Mouse (Mus musculus): Measurements from ENCODE around the gene Specc1l. TPM values are rescaled to one million over a fixed set of nuclear protein-coding genes. Genes with fewer than 3 reads are reported as not detected.

The Specc1l gene
- total and polyA plus RNA-seq, 2 experiments from 2014 or later, result 23.6 to 37.5 TPM

DNA sequence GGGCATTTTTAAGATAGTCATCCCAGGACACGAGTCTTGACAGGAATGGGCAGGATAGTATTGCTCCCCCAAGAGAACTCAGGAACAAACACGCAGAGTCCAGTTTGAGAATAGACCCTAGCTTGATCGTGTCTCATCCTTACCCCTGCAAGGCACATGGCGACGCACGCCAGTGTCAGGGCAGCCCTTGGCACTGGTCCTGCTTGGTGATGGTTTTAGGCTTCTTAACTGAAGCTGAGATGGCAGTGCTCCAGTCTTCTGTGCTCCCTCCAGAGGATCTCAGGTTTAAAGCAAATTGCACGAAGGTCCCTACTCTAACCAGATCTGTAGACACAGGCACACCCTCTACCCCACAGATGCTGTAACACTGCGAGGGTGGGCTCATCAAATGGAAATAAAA, 103.9 kb downstream of the Specc1l start:
- Histone ChIP-seq H3K4me1 (ENCODE audit: insufficient read depth, low read length) (no peaks in the 10 kb centered on the region), H3K9ac (replicated peaks; ENCODE audit: low read length, poor library complexity, severe bottlenecking) (no peak overlapping the region), H3K4me2 (ENCODE audit: low read depth, low read length, poor library complexity, severe bottlenecking) (no peak overlapping the region), H3K36me3 (ENCODE audit: insufficient read depth, low read length) (peaks cover 15% of the 10 kb centered on the region), H3K27ac (ENCODE audit: low read depth, low read length) (no peak overlapping the region), H3K9me3 (ENCODE audit: low read length) (no peaks in the 10 kb centered on the region), H3K4me3 (ENCODE audit: low read depth, low read length) (no peak overlapping the region), H3K27me3 (ENCODE audit: insufficient read depth, low read length) (peaks cover 33% of the 10 kb centered on the region)
- no peak for ATAC-seq (ENCODE audit: low FRiP score)
- DNase-seq (ENCODE audit: low spot score), result peak; percentile 48
- 70% methylated on average over 8 of the region's 8 CpGs for WGBS
- no peak for TF ChIP-seq CTCF (IDR thresholded peaks at IDR 0.05)

DNA sequence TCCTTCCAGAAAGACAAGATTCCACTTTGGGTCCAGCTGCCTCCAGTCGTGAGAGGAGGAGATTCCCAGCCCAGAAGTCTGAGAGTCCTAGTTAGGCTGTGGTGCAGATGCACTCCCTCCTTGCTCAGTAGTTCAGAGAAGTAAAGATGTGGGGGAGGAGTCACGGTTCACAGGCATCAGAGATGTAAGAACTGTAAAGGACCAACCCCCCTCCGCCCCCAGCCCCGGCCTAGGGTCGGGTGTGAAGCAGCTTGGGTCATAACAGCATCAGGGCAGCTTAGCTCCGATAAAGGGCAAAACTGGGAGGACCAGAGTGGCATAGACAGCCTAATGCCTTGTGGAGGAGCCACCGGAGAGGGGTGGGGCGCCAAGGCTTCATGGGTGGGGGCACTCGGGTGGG, 104.6 kb downstream of the Specc1l start:
- no peak overlapping the region for H3K9ac ChIP-seq (replicated peaks; ENCODE audit: low read length, poor library complexity, severe bottlenecking)
- H3K36me3 ChIP-seq (ENCODE audit: insufficient read depth, low read length), result peaks cover 8% of the 10 kb centered on the region
- DNase-seq (ENCODE audit: low spot score) (no peak), ATAC-seq (ENCODE audit: low FRiP score) (no peak)
- H3K4me3 ChIP-seq (ENCODE audit: low read depth, low read length), result peak overlapping the region; percentile 31
- no peaks in the 10 kb centered on the region for H3K9me3 ChIP-seq (ENCODE audit: low read length)
- TF ChIP-seq CTCF (IDR thresholded peaks at IDR 0.05), result no peak
- H3K4me2 ChIP-seq (ENCODE audit: low read depth, low read length, poor library complexity, severe bottlenecking), result peak overlapping the region; percentile 46
- H3K4me1 ChIP-seq (ENCODE audit: insufficient read depth, low read length), result no peaks in the 10 kb centered on the region
- 4% methylated on average over 7 of the region's 9 CpGs for WGBS
- no peak overlapping the region for H3K27ac ChIP-seq (ENCODE audit: low read depth, low read length)
- peaks cover 33% of the 10 kb centered on the region for H3K27me3 ChIP-seq (ENCODE audit: insufficient read depth, low read length)

DNA sequence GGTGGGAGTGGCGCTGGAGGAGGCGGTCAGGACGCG, 104.8 kb downstream of the Specc1l start, which contains the start of gene Adora2a:
TSS of gene Adora2a (plus strand) at position 6 of the 36 bp plus-strand sequence.
- peaks cover 6% of the 10 kb centered on the region for H3K36me3 ChIP-seq (ENCODE audit: insufficient read depth, low read length)
- H3K9me3 ChIP-seq (ENCODE audit: low read length), result no peaks in the 10 kb centered on the region
- peak within 1 kb of the TSS; percentile 31 for H3K4me3 ChIP-seq (ENCODE audit: low read depth, low read length)
- H3K27me3 ChIP-seq (ENCODE audit: insufficient read depth, low read length), result peaks cover 33% of the 10 kb centered on the region
- peak within 1 kb of the TSS; percentile 46 for H3K4me2 ChIP-seq (ENCODE audit: low read depth, low read length, poor library complexity, severe bottlenecking)
- WGBS, result 0% methylated on average over 4 of the region's 4 CpGs
- ATAC-seq (ENCODE audit: low FRiP score) (no peak), DNase-seq (ENCODE audit: low spot score) (no peak)
- H3K27ac ChIP-seq (ENCODE audit: low read depth, low read length), result no peak within 1 kb of the TSS
- no peaks in the 10 kb centered on the region for H3K4me1 ChIP-seq (ENCODE audit: insufficient read depth, low read length)
- 0 out of 2 replicates have a peak within 1 kb of the TSS, but pooled peaks have one; percentile 24 for H3K9ac ChIP-seq (replicated peaks; ENCODE audit: low read length, poor library complexity, severe bottlenecking)
- TF ChIP-seq CTCF (IDR thresholded peaks at IDR 0.05), result no peak

DNA sequence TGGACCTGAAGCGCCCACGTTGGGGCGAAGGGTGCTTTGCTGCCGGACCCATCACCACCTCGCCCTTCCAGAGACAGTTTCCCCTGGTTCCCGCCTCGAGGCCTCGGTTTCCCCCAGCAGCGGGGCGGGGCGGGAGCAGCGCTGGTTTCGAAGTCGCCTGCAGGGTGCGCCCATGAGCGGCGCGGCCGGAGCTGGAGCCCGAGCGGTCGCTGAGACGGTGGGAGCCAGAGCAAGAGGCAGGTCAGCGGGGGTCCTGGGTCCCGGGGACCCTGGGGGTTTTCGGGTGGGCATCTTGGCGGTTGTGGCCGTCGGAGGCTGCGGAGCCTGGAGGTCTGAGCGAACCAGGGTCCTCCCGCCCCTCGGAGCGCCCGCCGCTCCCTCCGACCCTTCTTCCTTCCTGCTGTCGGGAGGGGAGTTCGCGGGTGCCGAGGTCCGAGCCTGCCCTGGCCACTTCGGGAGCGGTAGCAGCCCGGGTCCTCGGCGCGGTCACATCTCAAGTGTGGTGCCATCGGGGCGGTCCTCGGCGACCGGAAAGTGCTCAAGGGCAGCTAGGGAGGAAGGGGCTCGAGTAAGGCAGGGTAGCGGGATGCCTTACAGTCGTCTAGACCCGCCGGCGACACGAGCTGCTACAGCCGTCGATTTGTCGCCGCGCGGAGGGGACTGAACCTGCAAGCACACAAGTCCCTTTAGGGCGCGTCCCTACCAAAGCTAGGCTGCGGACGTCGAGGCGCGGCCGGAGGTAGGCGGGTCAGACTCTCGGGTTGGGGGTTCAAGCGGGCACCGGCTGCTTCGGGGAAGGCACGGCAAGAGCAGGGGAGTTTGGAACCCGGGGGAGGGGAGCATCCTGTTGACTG, 105.3 kb downstream of the Specc1l start:
- DNase-seq (ENCODE audit: low spot score) (peak; percentile 26), ATAC-seq (ENCODE audit: low FRiP score) (peak; percentile 59; the same call in 1 of the 2 replicates)
- peaks cover 33% of the 10 kb centered on the region for H3K27me3 ChIP-seq (ENCODE audit: insufficient read depth, low read length)
- peak overlapping the region; percentile 46 for H3K4me2 ChIP-seq (ENCODE audit: low read depth, low read length, poor library complexity, severe bottlenecking)
- peak overlapping the region; percentile 31 for H3K4me3 ChIP-seq (ENCODE audit: low read depth, low read length)
- no peaks in the 10 kb centered on the region for H3K9me3 ChIP-seq (ENCODE audit: low read length)
- H3K27ac ChIP-seq (ENCODE audit: low read depth, low read length), result no peak overlapping the region
- 0 out of 2 replicates have a peak overlapping the region, but pooled peaks have one; percentile 24 for H3K9ac ChIP-seq (replicated peaks; ENCODE audit: low read length, poor library complexity, severe bottlenecking)
- 1% methylated on average over 65 of the region's 81 CpGs for WGBS
- TF ChIP-seq CTCF (IDR thresholded peaks at IDR 0.05), result peak; percentile 73
- H3K4me1 ChIP-seq (ENCODE audit: insufficient read depth, low read length), result no peaks in the 10 kb centered on the region
- peaks cover 3% of the 10 kb centered on the region; the same call in 1 of the 2 replicates for H3K36me3 ChIP-seq (ENCODE audit: insufficient read depth, low read length)

DNA sequence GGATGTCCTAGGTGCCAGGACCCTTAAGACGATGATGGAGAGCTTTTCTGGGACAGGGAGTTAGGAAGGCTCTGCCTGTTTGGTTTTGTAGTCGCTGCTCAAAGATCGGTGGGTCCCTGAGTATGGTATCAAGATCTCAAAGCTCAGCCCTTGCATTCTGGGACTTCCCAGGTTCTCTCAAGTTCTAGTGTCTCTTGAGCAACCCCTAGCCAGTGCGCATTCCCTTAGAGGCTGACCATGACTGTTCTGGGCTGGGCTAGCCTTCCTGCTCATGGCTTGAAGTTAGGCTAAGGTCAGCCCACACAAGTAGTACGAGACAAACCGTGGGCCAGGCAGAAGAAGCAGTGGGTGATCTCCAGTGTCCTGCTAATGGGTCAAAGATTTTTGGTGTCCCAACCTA, 106.3 kb downstream of the Specc1l start:
- H3K27me3 ChIP-seq (ENCODE audit: insufficient read depth, low read length), result peaks cover 33% of the 10 kb centered on the region
- TF ChIP-seq CTCF (IDR thresholded peaks at IDR 0.05), result no peak
- ATAC-seq (ENCODE audit: low FRiP score) (no peak), DNase-seq (ENCODE audit: low spot score) (no peak)
- H3K4me2 ChIP-seq (ENCODE audit: low read depth, low read length, poor library complexity, severe bottlenecking), result peak overlapping the region; percentile 46; the same call in 1 of the 2 replicates
- H3K4me1 ChIP-seq (ENCODE audit: insufficient read depth, low read length), result no peaks in the 10 kb centered on the region
- no peak overlapping the region for H3K9ac ChIP-seq (replicated peaks; ENCODE audit: low read length, poor library complexity, severe bottlenecking)
- peak overlapping the region; percentile 3; the same call in 1 of the 2 replicates for H3K4me3 ChIP-seq (ENCODE audit: low read depth, low read length)
- WGBS, result 81% methylated on average over 6 of the region's 6 CpGs
- no peaks in the 10 kb centered on the region for H3K9me3 ChIP-seq (ENCODE audit: low read length)
- no peaks in the 10 kb centered on the region for H3K36me3 ChIP-seq (ENCODE audit: insufficient read depth, low read length)
- no peak overlapping the region for H3K27ac ChIP-seq (ENCODE audit: low read depth, low read length)

DNA sequence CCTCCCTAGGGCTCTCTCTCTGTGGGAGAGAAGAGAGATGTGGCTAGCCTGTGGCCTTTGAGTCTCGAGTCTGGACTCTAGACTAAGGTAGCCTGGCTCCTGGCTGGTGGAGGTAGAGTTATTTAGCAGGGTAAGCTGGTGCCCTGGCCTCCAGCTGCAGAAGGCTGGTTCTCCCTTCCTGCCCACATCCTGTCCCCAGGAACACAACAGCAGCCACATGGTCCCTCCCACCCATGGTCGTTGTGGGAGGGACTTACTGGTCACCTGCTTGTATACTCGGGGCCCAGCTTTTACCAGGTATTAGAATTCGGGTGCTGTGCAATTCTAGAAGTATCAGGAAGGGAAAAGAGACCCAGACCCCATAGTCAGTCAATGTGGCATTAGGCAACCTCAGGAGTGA, 108.4 kb downstream of the Specc1l start:
- H3K4me3 ChIP-seq (ENCODE audit: low read depth, low read length), result no peak overlapping the region
- no peak overlapping the region for H3K9ac ChIP-seq (replicated peaks; ENCODE audit: low read length, poor library complexity, severe bottlenecking)
- no peaks in the 10 kb centered on the region for H3K9me3 ChIP-seq (ENCODE audit: low read length)
- no peaks in the 10 kb centered on the region for H3K36me3 ChIP-seq (ENCODE audit: insufficient read depth, low read length)
- ATAC-seq (ENCODE audit: low FRiP score), result no peak
- WGBS, result 60% methylated on average over 4 of the region's 4 CpGs
- H3K4me1 ChIP-seq (ENCODE audit: insufficient read depth, low read length), result no peaks in the 10 kb centered on the region
- H3K4me2 ChIP-seq (ENCODE audit: low read depth, low read length, poor library complexity, severe bottlenecking), result no peak overlapping the region
- no peak for DNase-seq (ENCODE audit: low spot score)
- H3K27ac ChIP-seq (ENCODE audit: low read depth, low read length), result no peak overlapping the region
- H3K27me3 ChIP-seq (ENCODE audit: insufficient read depth, low read length), result peaks cover 33% of the 10 kb centered on the region
- no peak for TF ChIP-seq CTCF (IDR thresholded peaks at IDR 0.05)
